Mouse (Mus musculus): ENCODE measurements around the gene Il18r1.

Gene Il18r1

GRCm38 (mm10) chr1:40465477-40466430 is at the start of gene Il18r1:
Gene Il18r1 (plus strand): TSS chr1:40465552.
- DNase-seq (ENCODE audit: low spot score), result no peak

- no peak for DNase-seq (ENCODE audit: low spot score)
Measured at GRCm38 (mm10) chr1:40417034-40417433, 48.3 kb upstream of the Il18r1 start.

GRCm38 (mm10) chr1:40418512-40418911 is 46.8 kb upstream of the Il18r1 start:
- DNase-seq (ENCODE audit: low spot score), result no peak

- DNase-seq (ENCODE audit: low spot score), result no peak
Measured at GRCm38 (mm10) chr1:40423892-40424291, 41.5 kb upstream of the Il18r1 start.

GRCm38 (mm10) chr1:40427270-40427669 is 38.1 kb upstream of the Il18r1 start:
- DNase-seq (ENCODE audit: low spot score), result no peak

GRCm38 (mm10) chr1:40427901-40428300 is 37.5 kb upstream of the Il18r1 start:
- DNase-seq (ENCODE audit: low spot score), result no peak

- DNase-seq (ENCODE audit: low spot score), result no peak
Measured at GRCm38 (mm10) chr1:40428910-40429675, 36.3 kb upstream of the Il18r1 start, which contains the start of gene Il1rl1. Gene Il1rl1 (plus strand): TSS chr1:40429570.

GRCm38 (mm10) chr1:40430143-40430834 is 35.1 kb upstream of the Il18r1 start:
- no peak for DNase-seq (ENCODE audit: low spot score)

GRCm38 (mm10) chr1:40432169-40432568 is 33.2 kb upstream of the Il18r1 start:
- DNase-seq (ENCODE audit: low spot score), result no peak

GRCm38 (mm10) chr1:40435936-40436335 is 29.4 kb upstream of the Il18r1 start:
- DNase-seq (ENCODE audit: low spot score), result no peak

- no peak for DNase-seq (ENCODE audit: low spot score)
Measured at GRCm38 (mm10) chr1:40437340-40437739, 28.0 kb upstream of the Il18r1 start.

GRCm38 (mm10) chr1:40439504-40439903 is 25.8 kb upstream of the Il18r1 start:
- DNase-seq (ENCODE audit: low spot score), result no peak

GRCm38 (mm10) chr1:40444800-40445199 is 20.6 kb upstream of the Il18r1 start:
- DNase-seq (ENCODE audit: low spot score), result no peak

GRCm38 (mm10) chr1:40467306-40467705 is 2.0 kb downstream of the Il18r1 start:
- DNase-seq (ENCODE audit: low spot score), result no peak

- DNase-seq (ENCODE audit: low spot score), result no peak
Measured at GRCm38 (mm10) chr1:40468805-40469204, 3.5 kb downstream of the Il18r1 start.

GRCm38 (mm10) chr1:40469900-40470299 is 4.5 kb downstream of the Il18r1 start:
- DNase-seq (ENCODE audit: low spot score), result no peak

- DNase-seq (ENCODE audit: low spot score), result no peak
Measured at GRCm38 (mm10) chr1:40472401-40472800, 7.0 kb downstream of the Il18r1 start.

- DNase-seq (ENCODE audit: low spot score), result no peak
Measured at GRCm38 (mm10) chr1:40473640-40474039, 8.3 kb downstream of the Il18r1 start.

- DNase-seq (ENCODE audit: low spot score), result no peak
Measured at GRCm38 (mm10) chr1:40474336-40474735, 9.0 kb downstream of the Il18r1 start.

GRCm38 (mm10) chr1:40475697-40476096 is 10.3 kb downstream of the Il18r1 start:
- DNase-seq (ENCODE audit: low spot score), result no peak

- no peak for DNase-seq (ENCODE audit: low spot score)
Measured at GRCm38 (mm10) chr1:40476756-40477155, 11.4 kb downstream of the Il18r1 start.

GRCm38 (mm10) chr1:40479505-40479923 is 14.2 kb downstream of the Il18r1 start:
- no peak for DNase-seq (ENCODE audit: low spot score)
